Mouse (Mus musculus): ENCODE data around the gene Tbcd. TPM values are rescaled to one million over a fixed set of nuclear protein-coding genes. Genes with fewer than 3 reads are reported as not detected.

Gene Tbcd
- polyA plus RNA-seq, 1 experiment from 2014 or later = 61.9 TPM

- Histone ChIP-seq H3K36me3 (ENCODE audit: control insufficient read depth, insufficient read depth) (no peaks in the 10 kb centered on the region), H3K4me1 (replicated peaks; ENCODE audit: control insufficient read depth, insufficient read depth, low read length) (no peaks in the 10 kb centered on the region), H3K9ac (replicated peaks; ENCODE audit: low read depth, low read length) (no peak overlapping the region), H3K4me3 (replicated peaks; ENCODE audit: low read length) (no peak overlapping the region), H3K27ac (ENCODE audit: low read length) (no peak overlapping the region), H3K4me2 (ENCODE audit: low read length) (no peak overlapping the region), H3K9me3 (ENCODE audit: control insufficient read depth, low read length) (no peaks in the 10 kb centered on the region), H3K27me3 (replicated peaks; ENCODE audit: control insufficient read depth, insufficient read depth, low read length) (no peaks in the 10 kb centered on the region)
- WGBS = 96% methylated on average over 4 of the region's 4 CpGs
- ATAC-seq = no peak
These were observed 112.5 kb downstream of the Tbcd start for GRCm38 (mm10) chr11:121564265-121564664.

DNA sequence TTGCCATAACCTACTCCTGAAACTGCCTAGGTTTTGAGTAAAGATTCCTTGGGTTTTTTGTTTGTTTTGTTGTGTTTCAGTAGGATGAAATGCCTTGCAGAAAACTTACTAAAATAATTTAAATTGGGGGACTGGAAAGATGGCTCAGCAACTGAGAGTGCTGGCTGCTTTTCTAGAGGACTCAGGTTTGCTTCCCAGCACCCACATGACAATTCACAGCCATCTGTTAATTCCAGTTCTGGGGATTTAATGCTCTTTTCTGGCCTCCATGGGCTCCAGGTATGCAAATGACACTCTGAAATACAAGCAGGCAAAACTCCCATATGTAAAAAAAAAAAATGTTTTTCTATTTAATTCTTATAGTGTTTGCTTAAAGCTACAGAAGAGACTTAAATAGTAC is 130.1 kb downstream of the Tbcd start:
- no peaks in the 10 kb centered on the region; the same call in 1 of the 2 replicates for H3K4me1 ChIP-seq (replicated peaks; ENCODE audit: control insufficient read depth, insufficient read depth, low read length)
- no peak overlapping the region for H3K4me3 ChIP-seq (replicated peaks; ENCODE audit: low read length)
- H3K27me3 ChIP-seq (replicated peaks; ENCODE audit: control insufficient read depth, insufficient read depth, low read length) = no peaks in the 10 kb centered on the region
- no peak overlapping the region for H3K9ac ChIP-seq (replicated peaks; ENCODE audit: low read depth, low read length)
- H3K4me2 ChIP-seq (ENCODE audit: low read length) = no peak overlapping the region
- no peaks in the 10 kb centered on the region for H3K9me3 ChIP-seq (ENCODE audit: control insufficient read depth, low read length)
- peak overlapping the region; percentile 47; the same call in 1 of the 2 replicates for H3K27ac ChIP-seq (ENCODE audit: low read length)
- no peak for ATAC-seq
- H3K36me3 ChIP-seq (ENCODE audit: control insufficient read depth, insufficient read depth) = peaks cover 9% of the 10 kb centered on the region; the same call in 1 of the 2 replicates

GRCm38 (mm10) chr11:121597254-121597653 is 145.5 kb downstream of the Tbcd start:
- Histone ChIP-seq H3K27me3 (replicated peaks; ENCODE audit: control insufficient read depth, insufficient read depth, low read length) (no peaks in the 10 kb centered on the region), H3K27ac (ENCODE audit: low read length) (no peak overlapping the region), H3K4me1 (replicated peaks; ENCODE audit: control insufficient read depth, insufficient read depth, low read length) (no peaks in the 10 kb centered on the region), H3K9me3 (ENCODE audit: control insufficient read depth, low read length) (no peaks in the 10 kb centered on the region), H3K4me3 (replicated peaks; ENCODE audit: low read length) (no peak overlapping the region), H3K4me2 (ENCODE audit: low read length) (no peak overlapping the region), H3K36me3 (ENCODE audit: control insufficient read depth, insufficient read depth) (peaks cover 16% of the 10 kb centered on the region), H3K9ac (replicated peaks; ENCODE audit: low read depth, low read length) (no peak overlapping the region)
- no peak for ATAC-seq
- 82% methylated on average over 6 of the region's 6 CpGs for WGBS

DNA sequence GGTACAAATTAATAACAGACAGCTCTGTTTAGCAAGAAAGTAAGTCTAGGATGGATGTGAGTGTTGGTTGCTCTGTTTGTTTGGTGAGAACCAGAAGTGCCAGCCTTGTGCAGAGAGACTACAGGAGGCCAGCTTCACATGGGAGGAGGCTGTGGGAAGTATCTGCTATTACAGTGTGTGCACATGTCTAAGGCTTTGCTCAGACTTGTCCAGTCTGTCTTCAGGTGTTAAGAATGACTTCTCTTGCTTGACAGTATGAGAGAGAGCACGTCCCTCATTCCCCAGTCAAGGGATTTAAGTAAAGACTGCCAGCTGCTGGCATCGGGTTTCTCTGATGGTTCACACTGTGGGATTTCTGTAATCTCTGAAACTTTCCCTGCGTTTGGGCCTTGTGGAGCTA is 149.7 kb downstream of the Tbcd start:
- 79% methylated on average over 3 of the region's 3 CpGs for WGBS
- no peak for ATAC-seq

DNA sequence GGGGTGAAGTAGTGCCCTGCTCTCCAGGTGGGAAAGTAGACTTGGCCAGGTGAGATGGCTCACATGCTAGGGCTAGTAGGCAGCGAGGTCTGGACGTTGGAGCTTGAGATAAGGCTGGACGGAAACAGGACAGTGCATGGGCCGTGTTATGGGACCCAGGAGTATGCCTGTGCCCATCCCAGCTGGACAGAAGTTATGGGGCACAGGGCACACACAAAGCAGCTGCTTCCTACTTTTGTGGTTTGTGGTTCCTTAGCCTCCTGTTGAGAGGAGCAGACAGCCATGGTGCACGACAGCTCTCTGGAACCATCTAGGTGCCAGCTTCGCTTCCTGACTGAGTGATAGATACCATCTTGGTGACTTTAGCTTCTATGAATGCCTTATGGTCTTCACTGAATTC is 153.9 kb downstream of the Tbcd start:
- Histone ChIP-seq H3K27me3 (replicated peaks; ENCODE audit: control insufficient read depth, insufficient read depth, low read length) (no peaks in the 10 kb centered on the region), H3K4me1 (replicated peaks; ENCODE audit: control insufficient read depth, insufficient read depth, low read length) (no peaks in the 10 kb centered on the region), H3K4me2 (ENCODE audit: low read length) (no peak overlapping the region), H3K9me3 (ENCODE audit: control insufficient read depth, low read length) (no peaks in the 10 kb centered on the region), H3K4me3 (replicated peaks; ENCODE audit: low read length) (no peak overlapping the region), H3K36me3 (ENCODE audit: control insufficient read depth, insufficient read depth) (peaks cover 26% of the 10 kb centered on the region), H3K9ac (replicated peaks; ENCODE audit: low read depth, low read length) (no peak overlapping the region), H3K27ac (ENCODE audit: low read length) (no peak overlapping the region)
- WGBS = 97% methylated on average over 6 of the region's 6 CpGs
- no peak for ATAC-seq

More for the DNA sequence above, 149.7 kb downstream of the Tbcd start:
- Histone ChIP-seq H3K36me3 (ENCODE audit: control insufficient read depth, insufficient read depth) (peaks cover 26% of the 10 kb centered on the region), H3K27ac (ENCODE audit: low read length) (no peak overlapping the region), H3K4me3 (replicated peaks; ENCODE audit: low read length) (no peak overlapping the region), H3K27me3 (replicated peaks; ENCODE audit: control insufficient read depth, insufficient read depth, low read length) (no peaks in the 10 kb centered on the region), H3K4me1 (replicated peaks; ENCODE audit: control insufficient read depth, insufficient read depth, low read length) (no peaks in the 10 kb centered on the region), H3K9ac (replicated peaks; ENCODE audit: low read depth, low read length) (no peak overlapping the region), H3K9me3 (ENCODE audit: control insufficient read depth, low read length) (no peaks in the 10 kb centered on the region), H3K4me2 (ENCODE audit: low read length) (no peak overlapping the region)

DNA sequence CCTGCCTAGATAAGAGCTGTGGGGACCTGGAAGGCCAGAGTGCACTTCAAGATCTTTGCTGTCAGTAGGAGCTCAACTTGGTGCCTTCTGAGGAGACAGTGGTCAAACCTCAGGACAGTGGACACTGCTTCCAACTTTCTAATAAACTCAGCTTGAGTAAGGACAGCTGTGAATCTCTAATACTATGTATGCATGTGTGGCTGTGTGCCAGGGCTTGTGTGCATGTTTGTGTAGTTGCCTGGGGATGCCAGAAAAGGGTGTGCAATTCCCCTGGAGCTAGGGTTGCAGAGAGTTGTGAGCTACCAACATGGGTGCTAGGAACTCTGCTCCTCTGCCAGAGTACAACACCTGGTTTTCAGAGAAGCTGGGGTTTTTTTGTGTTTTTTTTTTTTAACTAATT is 159.2 kb downstream of the Tbcd start:
- ATAC-seq = no peak
- Histone ChIP-seq H3K9ac (replicated peaks; ENCODE audit: low read depth, low read length) (no peak overlapping the region), H3K36me3 (ENCODE audit: control insufficient read depth, insufficient read depth) (peaks cover 23% of the 10 kb centered on the region), H3K9me3 (ENCODE audit: control insufficient read depth, low read length) (no peaks in the 10 kb centered on the region), H3K27me3 (replicated peaks; ENCODE audit: control insufficient read depth, insufficient read depth, low read length) (no peaks in the 10 kb centered on the region), H3K27ac (ENCODE audit: low read length) (no peak overlapping the region), H3K4me1 (replicated peaks; ENCODE audit: control insufficient read depth, insufficient read depth, low read length) (no peaks in the 10 kb centered on the region), H3K4me3 (replicated peaks; ENCODE audit: low read length) (no peak overlapping the region), H3K4me2 (ENCODE audit: low read length) (no peak overlapping the region)

DNA sequence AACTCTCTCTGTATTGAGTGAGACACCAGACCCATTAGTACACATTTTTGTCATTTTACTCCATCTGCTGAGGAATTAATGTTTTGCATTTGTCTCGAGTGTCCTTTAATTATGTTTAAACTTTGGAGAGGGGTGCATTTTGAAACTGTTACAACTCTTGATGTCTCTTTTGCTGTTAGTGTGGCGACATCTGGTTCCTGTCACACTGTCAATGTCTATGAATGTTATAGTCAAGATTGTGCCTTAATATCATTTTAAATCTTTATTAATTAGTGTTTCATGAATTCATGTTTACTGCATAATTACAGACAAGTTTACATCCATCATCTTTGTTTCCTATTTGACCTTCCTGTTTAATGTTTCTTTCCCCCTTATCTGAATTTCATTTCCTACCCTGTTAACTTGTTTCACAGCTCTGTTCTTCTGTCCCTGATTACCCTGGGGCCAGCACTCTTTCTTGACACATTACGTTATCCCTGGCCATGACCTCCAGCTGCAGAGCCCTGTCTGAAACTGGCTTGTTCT is 164.3 kb downstream of the Tbcd start:
- Histone ChIP-seq H3K9ac (replicated peaks; ENCODE audit: low read depth, low read length) (no peak overlapping the region), H3K4me2 (ENCODE audit: low read length) (no peak overlapping the region), H3K27ac (ENCODE audit: low read length) (no peak overlapping the region), H3K36me3 (ENCODE audit: control insufficient read depth, insufficient read depth) (peaks cover 25% of the 10 kb centered on the region), H3K9me3 (ENCODE audit: control insufficient read depth, low read length) (no peaks in the 10 kb centered on the region), H3K4me3 (replicated peaks; ENCODE audit: low read length) (no peak overlapping the region), H3K27me3 (replicated peaks; ENCODE audit: control insufficient read depth, insufficient read depth, low read length) (no peaks in the 10 kb centered on the region), H3K4me1 (replicated peaks; ENCODE audit: control insufficient read depth, insufficient read depth, low read length) (no peaks in the 10 kb centered on the region)
- ATAC-seq = no peak
- WGBS = 84% methylated on average over 3 of the region's 3 CpGs

DNA sequence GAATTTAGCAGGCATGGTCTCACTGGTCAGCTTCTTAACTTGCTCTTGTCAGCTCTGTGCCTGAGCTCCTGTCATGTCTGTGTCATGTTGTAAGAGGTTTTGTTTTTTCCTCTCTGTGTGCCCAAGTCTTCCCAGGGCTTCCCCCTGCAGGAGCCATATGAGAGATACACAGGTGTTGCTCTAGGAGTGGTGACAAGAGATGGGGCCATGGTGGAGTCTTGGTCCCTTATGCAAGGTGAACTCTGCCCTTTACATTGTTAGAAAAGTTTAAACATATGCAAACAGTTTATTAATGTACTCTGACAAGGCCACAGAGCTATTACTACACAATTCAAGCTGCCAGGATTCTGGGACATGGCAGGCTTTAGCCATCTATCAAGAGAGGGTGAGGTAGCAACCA is 164.8 kb downstream of the Tbcd start:
- Histone ChIP-seq H3K27me3 (replicated peaks; ENCODE audit: control insufficient read depth, insufficient read depth, low read length) (no peaks in the 10 kb centered on the region), H3K36me3 (ENCODE audit: control insufficient read depth, insufficient read depth) (peaks cover 24% of the 10 kb centered on the region), H3K9ac (replicated peaks; ENCODE audit: low read depth, low read length) (no peak overlapping the region), H3K4me2 (ENCODE audit: low read length) (no peak overlapping the region), H3K27ac (ENCODE audit: low read length) (no peak overlapping the region), H3K9me3 (ENCODE audit: control insufficient read depth, low read length) (no peaks in the 10 kb centered on the region), H3K4me3 (replicated peaks; ENCODE audit: low read length) (no peak overlapping the region), H3K4me1 (replicated peaks; ENCODE audit: control insufficient read depth, insufficient read depth, low read length) (no peaks in the 10 kb centered on the region)
- ATAC-seq = no peak

DNA sequence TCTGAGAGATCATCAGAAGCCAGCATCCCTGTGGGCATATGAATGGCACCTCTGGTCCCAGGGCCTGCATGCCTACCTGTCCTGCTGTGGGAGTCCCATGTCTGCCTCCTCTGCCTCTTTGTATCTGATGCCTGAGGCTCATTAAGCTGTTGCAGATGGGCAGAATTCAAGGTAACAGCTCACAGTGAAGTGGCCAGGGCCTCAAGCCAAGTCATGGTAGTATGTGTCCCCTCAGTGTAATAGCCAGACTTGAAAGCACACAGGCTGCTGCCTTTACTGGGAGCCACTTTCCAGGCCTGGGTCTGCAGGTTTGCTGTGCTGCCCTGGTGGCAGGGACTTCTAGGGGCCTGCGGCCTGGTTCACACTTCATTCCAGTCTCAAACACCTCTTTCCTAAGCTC is 165.6 kb downstream of the Tbcd start:
- Histone ChIP-seq H3K4me3 (replicated peaks; ENCODE audit: low read length) (no peak overlapping the region), H3K4me1 (replicated peaks; ENCODE audit: control insufficient read depth, insufficient read depth, low read length) (no peaks in the 10 kb centered on the region), H3K4me2 (ENCODE audit: low read length) (no peak overlapping the region), H3K9ac (replicated peaks; ENCODE audit: low read depth, low read length) (no peak overlapping the region), H3K36me3 (ENCODE audit: control insufficient read depth, insufficient read depth) (peaks cover 29% of the 10 kb centered on the region), H3K27ac (ENCODE audit: low read length) (no peak overlapping the region), H3K27me3 (replicated peaks; ENCODE audit: control insufficient read depth, insufficient read depth, low read length) (no peaks in the 10 kb centered on the region), H3K9me3 (ENCODE audit: control insufficient read depth, low read length) (no peaks in the 10 kb centered on the region)
- ATAC-seq = no peak
- 95% methylated on average over 1 of the region's 1 CpGs for WGBS

GRCm38 (mm10) chr11:121625007-121625406 is 173.3 kb downstream of the Tbcd start:
- H3K36me3 ChIP-seq (ENCODE audit: control insufficient read depth, insufficient read depth) = peaks cover 11% of the 10 kb centered on the region
- no peaks in the 10 kb centered on the region for H3K27me3 ChIP-seq (replicated peaks; ENCODE audit: control insufficient read depth, insufficient read depth, low read length)
- no peak overlapping the region for H3K4me3 ChIP-seq (replicated peaks; ENCODE audit: low read length)
- 86% methylated on average over 4 of the region's 4 CpGs for WGBS
- no peak overlapping the region for H3K4me2 ChIP-seq (ENCODE audit: low read length)
- H3K9me3 ChIP-seq (ENCODE audit: control insufficient read depth, low read length) = no peaks in the 10 kb centered on the region
- H3K9ac ChIP-seq (replicated peaks; ENCODE audit: low read depth, low read length) = no peak overlapping the region
- ATAC-seq = no peak
- no peak overlapping the region for H3K27ac ChIP-seq (ENCODE audit: low read length)
- no peaks in the 10 kb centered on the region for H3K4me1 ChIP-seq (replicated peaks; ENCODE audit: control insufficient read depth, insufficient read depth, low read length)
